Comparison of ENCODE assay signal across 8 mouse cellular contexts in the genomic region with DNA sequence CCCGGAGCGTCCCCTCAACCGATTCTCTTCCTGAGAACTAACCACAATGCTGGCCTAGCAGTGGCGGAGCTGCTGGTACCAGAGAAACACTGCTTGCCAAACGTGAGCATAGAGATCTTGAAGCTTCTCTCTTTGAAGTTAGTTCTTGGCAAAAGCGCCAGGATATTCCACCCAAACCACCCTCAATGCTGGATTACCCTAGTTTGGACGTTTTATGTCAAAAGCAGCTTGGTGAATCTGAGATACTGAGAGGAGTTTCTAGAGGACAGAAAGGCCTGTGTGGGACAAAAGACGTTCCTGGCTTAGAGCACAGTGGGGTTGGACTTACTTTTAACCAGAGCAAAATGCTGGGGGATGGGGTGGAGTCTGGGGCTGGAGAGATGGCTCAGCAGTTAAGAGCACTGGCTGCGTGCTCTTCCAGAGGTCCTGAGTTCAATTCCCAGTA. TPM values are rescaled to one million over a fixed set of nuclear protein-coding genes. Genes with fewer than 3 reads are reported as not detected.
A peak's percentile ranks its signal among the peaks of the same experiment; 100 is the strongest.
DNase-seq lines count a peak whose midpoint lies in the region; ATAC-seq and TF ChIP-seq lines count a peak whose summit lies in the region.

No protein-coding gene starts in this region.

- no peaks in the 10 kb centered on the region for H3K36me3 ChIP-seq in liver, embryonic 14.5 days (replicated peaks; ENCODE audit: control insufficient read depth, insufficient read depth, low read depth)
- no peaks in the 10 kb centered on the region for H3K36me3 ChIP-seq in stomach, embryonic 16.5 days (ENCODE audit: control insufficient read depth, insufficient read depth, low read length)

- peak overlapping the region; percentile 78 for H3K4me2 ChIP-seq in liver, embryonic 14.5 days (ENCODE audit: low read depth)
- peak overlapping the region; percentile 82 for H3K4me2 ChIP-seq in stomach, embryonic 16.5 days (ENCODE audit: low read depth, low read length)

- TF ChIP-seq EP300 in liver, embryonic 14.5 days (IDR thresholded peaks at IDR 0.05; ENCODE audit: low read depth), result no peak

- WGBS in liver, embryonic 14.5 days (ENCODE audit: insufficient replicate concordance), result under 1% methylated on average over 9 of the region's 9 CpGs
- 4% methylated on average over 9 of the region's 9 CpGs for WGBS in stomach, embryonic 16.5 days

- no peak for DNase-seq in left cerebral cortex, adult 2 months (ENCODE audit: extremely low spot score in 1 of 2, low spot score in 2 of 2)
- DNase-seq in left cerebral cortex, postnatal 14 days (ENCODE audit: low spot score in 2 of 2), result no peak
- peak; percentile 40 for DNase-seq in ZHBTc4 (ENCODE audit: low read depth, low spot score)
- peak; percentile 26 for DNase-seq in forelimb bud, embryonic 11.5 days (ENCODE audit: low read depth, low spot score)
- DNase-seq in liver, embryonic 14.5 days (ENCODE audit: low read depth in 3 of 3, low spot score in 3 of 3), result peak in 1 of 3 experiments; percentile 32
- no peak for DNase-seq in B cell, adult 2 months
- DNase-seq in urinary bladder, adult 18-20 months (ENCODE audit: low spot score in 2 of 2), result no peak

- ATAC-seq in liver, embryonic 14.5 days (ENCODE audit: insufficient read depth), result peak; percentile 42; the same call in 1 of the 2 replicates
- ATAC-seq in stomach, embryonic 16.5 days (ENCODE audit: insufficient read depth, low FRiP score), result no peak

- intact Hi-C loops in left cerebral cortex, adult 2 months (cut with DNase I), result loop anchor here (1.0 kb wide), 1 partner anchor 39 kb away; the partner anchor contains the start of gene Cep97
- intact Hi-C loops in left cerebral cortex, postnatal 14 days (cut with DNase I), result no loop called here

- TF ChIP-seq CTCF in left cerebral cortex, adult 2 months (IDR thresholded peaks at IDR 0.05), result no peak
- no peak for TF ChIP-seq CTCF in liver, embryonic 14.5 days (IDR thresholded peaks at IDR 0.05; ENCODE audit: low read depth)

- H3K27ac ChIP-seq in left cerebral cortex, adult 2 months, result peak overlapping the region; percentile 87
- peak overlapping the region; percentile 80 for H3K27ac ChIP-seq in liver, embryonic 14.5 days
- peak overlapping the region; percentile 76 for H3K27ac ChIP-seq in stomach, embryonic 16.5 days (ENCODE audit: low read length)

- peaks cover 27 to 37% of the 10 kb centered on the region in 2 experiments for H3K4me1 ChIP-seq in liver, embryonic 14.5 days (replicated peaks; ENCODE audit: control insufficient read depth in 2 of 2, insufficient read depth in 2 of 2, low read length in 1 of 2)
- peaks cover 20% of the 10 kb centered on the region for H3K4me1 ChIP-seq in stomach, embryonic 16.5 days (ENCODE audit: control insufficient read depth, insufficient read depth, low read length)

- H3K4me3 ChIP-seq in left cerebral cortex, adult 2 months, result peak overlapping the region; percentile 89
- H3K4me3 ChIP-seq in liver, embryonic 14.5 days (ENCODE audit: insufficient read depth in 1 of 2, low read depth in 2 of 2, low read length in 2 of 2), result peak overlapping the region; percentile 74 to 85
- peak overlapping the region; percentile 83 for H3K4me3 ChIP-seq in stomach, embryonic 16.5 days (replicated peaks; ENCODE audit: low read length)

- H3K9me3 ChIP-seq in liver, embryonic 14.5 days (ENCODE audit: control insufficient read depth, low read length), result no peaks in the 10 kb centered on the region
- H3K9me3 ChIP-seq in stomach, embryonic 16.5 days (replicated peaks; ENCODE audit: control insufficient read depth, low read length), result no peaks in the 10 kb centered on the region

- H3K27me3 ChIP-seq in liver, embryonic 14.5 days (ENCODE audit: control insufficient read depth, insufficient read depth, low read length), result no peaks in the 10 kb centered on the region
- H3K27me3 ChIP-seq in stomach, embryonic 16.5 days (ENCODE audit: control insufficient read depth, insufficient read depth, low read length), result no peaks in the 10 kb centered on the region

- peak overlapping the region; percentile 59 for H3K9ac ChIP-seq in liver, embryonic 14.5 days (replicated peaks)
- H3K9ac ChIP-seq in stomach, embryonic 16.5 days (ENCODE audit: low read length), result peak overlapping the region; percentile 79

RNA-seq across cellular contexts. Expression of gene Nxpe3, which starts 0.6 kb away (rescaled TPM):
- total RNA-seq in left cerebral cortex, adult 2 months (2021), result 10 to 100 TPM in 1 of 2 experiments, 1 to 10 TPM in 1; 9.4 to 10.9 TPM
- total RNA-seq in left cerebral cortex, postnatal 14 days (2021), result 1 to 10 TPM; 7.3 to 7.5 TPM
- polyA plus RNA-seq in liver, embryonic 14.5 days (2012; rRNA removed), result 0.62 and 0.83 TPM in 2 replicates
- polyA plus RNA-seq in liver, embryonic 14.5 days (2014; fragmentation: Nextera tagmentation; extraction: Ambion mirVana), result 0.33 and 0.45 TPM in 2 replicates
- polyA plus RNA-seq in stomach, embryonic 16.5 days (2015; fragmentation: Nextera tagmentation; extraction: Ambion mirVana), result 0.65 and 0.85 TPM in 2 replicates

RNA-seq across cellular contexts. Expression of gene Cep97, which starts 39.0 kb away (rescaled TPM):
- total RNA-seq in left cerebral cortex, adult 2 months (2021), result 10 to 100 TPM; 12.6 to 13.1 TPM
- total RNA-seq in left cerebral cortex, postnatal 14 days (2021), result 1 to 10 TPM; 9.1 to 10.0 TPM
- 1.5 and 2.0 TPM in 2 replicates for polyA plus RNA-seq in liver, embryonic 14.5 days (2012; rRNA removed)
- 3.9 and 5.4 TPM in 2 replicates for polyA plus RNA-seq in liver, embryonic 14.5 days (2014; fragmentation: Nextera tagmentation; extraction: Ambion mirVana)
- 6.8 TPM in 2 replicates for polyA plus RNA-seq in stomach, embryonic 16.5 days (2015; fragmentation: Nextera tagmentation; extraction: Ambion mirVana)

RNA-seq across cellular contexts. Expression of gene Nfkbiz, which starts 57.0 kb away (rescaled TPM):
- total RNA-seq in left cerebral cortex, adult 2 months (2021), result 1 to 10 TPM; 4.8 to 5.3 TPM
- 1 to 10 TPM; 3.1 to 3.5 TPM for total RNA-seq in left cerebral cortex, postnatal 14 days (2021)
- polyA plus RNA-seq in liver, embryonic 14.5 days (2012; rRNA removed), result 2.1 and 2.4 TPM in 2 replicates
- 1.7 and 1.9 TPM in 2 replicates for polyA plus RNA-seq in liver, embryonic 14.5 days (2014; fragmentation: Nextera tagmentation; extraction: Ambion mirVana)
- 10.0 and 10.6 TPM in 2 replicates for polyA plus RNA-seq in stomach, embryonic 16.5 days (2015; fragmentation: Nextera tagmentation; extraction: Ambion mirVana)

Comparison
In these comparisons a context has a peak if more than half of its experiments do, and no peak if none do; other contexts are left out.
1. DNase-seq: peak in ZHBTc4 (single experiment) and forelimb bud, embryonic 11.5 days (single experiment); none in left cerebral cortex, adult 2 months (0 of 2), left cerebral cortex, postnatal 14 days (0 of 2), B cell, adult 2 months (0 of 2) and urinary bladder, adult 18-20 months (0 of 2).
2. Peak in every context shown above with its lines, with median percentiles within 50 percentile points of each other: H3K27ac ChIP-seq and H3K4me3 ChIP-seq.